Mouse (Mus musculus) forebrain, embryonic 11.5 days (tissue): ENCODE data around the gene Gm5617. TPM values are rescaled to one million over a fixed set of nuclear protein-coding genes. Genes with fewer than 3 reads are reported as not detected.
A peak's percentile ranks its signal among the peaks of the same experiment; 100 is the strongest.

Experiments used
- ATAC-seq: fragments of 200-750 bp; cut with Nextera tagmentation; replicated peaks from 2 replicates; pipeline ENCODE4 v1.8.0; 2017; ENCODE audit warnings: moderate TSS enrichment; ENCODE audit not compliant: low FRiP score
- DNase-seq: peaks from one replicate; pipeline ENCODE4 v3.0.0-alpha.2; 2017; ENCODE audit warnings: low spot score
- H3K27ac ChIP-seq: fragments of 300-500 bp; sonication (generic); 2 replicates; pipeline ENCODE4 v1.5.1; 2014; ENCODE audit warnings: low read depth, low read length
- H3K27me3 ChIP-seq: fragments of 300-500 bp; sonication (generic); 2 replicates; pipeline ENCODE4 v1.6.1; 2014; ENCODE audit warnings: mild to moderate bottlenecking, low read length, mixed read lengths; ENCODE audit not compliant: control insufficient read depth, insufficient read depth
- H3K36me3 ChIP-seq: fragments of 300-500 bp; sonication (generic); 2 replicates; pipeline ENCODE4 v1.6.1; 2014; ENCODE audit warnings: mild to moderate bottlenecking, low read length, moderate library complexity, mixed read lengths; ENCODE audit not compliant: control insufficient read depth, insufficient read depth
- H3K4me1 ChIP-seq: fragments of 300-500 bp; sonication (generic); replicated peaks from 2 replicates; pipeline ENCODE4 v1.6.1; 2014; ENCODE audit warnings: low read length, mixed read lengths; ENCODE audit not compliant: control insufficient read depth, insufficient read depth
- H3K4me2 ChIP-seq: fragments of 300-500 bp; sonication (generic); 2 replicates; pipeline ENCODE4 v1.6.1; 2014; ENCODE audit warnings: low read depth, mild to moderate bottlenecking, low read length, moderate library complexity, mixed read lengths; ENCODE audit not compliant: severe bottlenecking
- H3K4me3 ChIP-seq: fragments of 300-500 bp; sonication (generic); 2 replicates; pipeline ENCODE4 v1.5.1; 2014; ENCODE audit warnings: low read depth, low read length
- H3K9ac ChIP-seq: fragments of 300-500 bp; sonication (generic); 2 replicates; pipeline ENCODE4 v1.6.1; 2014; ENCODE audit warnings: low read length
- H3K9me3 ChIP-seq: fragments of 300-500 bp; sonication (generic); 2 replicates; pipeline ENCODE4 v1.6.1; 2016; ENCODE audit warnings: low read length, mixed read lengths; ENCODE audit not compliant: control insufficient read depth
- WGBS: fragments of 180-500 bp; shearing (Covaris S2); extraction: QIAGEN DNeasy Blood & Tissue Kit; methylation state at CpG from one replicate; pipeline ENCODE4 v1.1.7; 2014; 5-methylcytosine and 5-hydroxymethylcytosine counted together
- polyA plus RNA-seq: library from polyadenylated mRNA; unstranded; fragments of >200 nt; fragmentation: Nextera tagmentation; extraction: Ambion mirVana; gene quantifications from 2 replicates; pipeline ENCODE4 v1.2.1, GENCODE M21; 2014

The Gm5617 gene
- 34.5 and 35.8 TPM in 2 replicates for polyA plus RNA-seq

DNA sequence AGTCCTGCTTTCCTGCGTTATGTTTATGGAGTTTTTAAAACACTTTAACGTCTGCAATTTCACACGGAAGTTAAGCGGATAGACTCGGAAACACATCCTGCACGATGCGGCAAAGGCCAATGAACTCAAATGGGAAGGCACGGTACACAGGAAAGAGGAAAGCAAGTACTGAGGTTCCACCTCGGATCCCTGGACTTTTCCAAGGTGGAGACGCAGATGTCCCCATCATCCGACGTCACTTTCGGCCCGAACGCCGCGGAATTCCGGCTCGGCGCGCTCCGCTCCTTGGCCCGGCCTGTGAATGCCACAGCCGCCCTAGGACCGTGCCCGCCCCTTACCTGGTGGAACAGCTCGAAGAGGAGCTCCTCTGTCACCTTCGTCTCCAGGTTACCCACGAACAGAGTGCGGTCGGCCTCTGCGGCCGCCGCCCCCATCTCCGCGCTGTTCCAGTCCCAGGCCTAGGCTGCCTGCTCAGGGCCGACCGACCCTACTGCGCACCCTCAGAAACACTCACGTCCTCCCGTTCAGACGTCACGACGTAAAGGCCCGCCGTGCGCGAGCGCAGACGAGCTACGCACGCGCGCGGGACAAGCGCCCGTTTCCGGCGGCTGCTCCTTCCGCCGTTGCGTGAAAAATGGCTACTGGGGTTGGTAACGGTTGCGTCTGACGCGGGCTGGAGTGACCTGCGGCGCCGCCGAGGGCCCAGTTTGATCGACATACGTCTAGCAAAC lies at the start of gene Gm5617, which contains the start of gene Rbm7:
TSS of gene Gm5617 (plus strand) at position 626 of the 731 bp plus-strand sequence.
TSS of gene Rbm7 (minus strand) at position 483 of the 731 bp plus-strand sequence.
- Histone ChIP-seq H3K9me3 (no peaks in the 10 kb centered on the region), H3K4me1 (no peaks in the 10 kb centered on the region; the same call in 1 of the 2 replicates), H3K4me2 (peak within 1 kb of the TSS; percentile 86), H3K27me3 (no peaks in the 10 kb centered on the region), H3K9ac (peak within 1 kb of the TSS; percentile 80), H3K36me3 (peaks cover 3% of the 10 kb centered on the region), H3K27ac (peak within 1 kb of the TSS; percentile 60; the same call in 1 of the 2 replicates), H3K4me3 (peak within 1 kb of the TSS; percentile 67)
- DNase-seq: peak; percentile 96
- WGBS: under 1% methylated on average over 72 of the region's 72 CpGs
- ATAC-seq: peak; percentile 99

DNA sequence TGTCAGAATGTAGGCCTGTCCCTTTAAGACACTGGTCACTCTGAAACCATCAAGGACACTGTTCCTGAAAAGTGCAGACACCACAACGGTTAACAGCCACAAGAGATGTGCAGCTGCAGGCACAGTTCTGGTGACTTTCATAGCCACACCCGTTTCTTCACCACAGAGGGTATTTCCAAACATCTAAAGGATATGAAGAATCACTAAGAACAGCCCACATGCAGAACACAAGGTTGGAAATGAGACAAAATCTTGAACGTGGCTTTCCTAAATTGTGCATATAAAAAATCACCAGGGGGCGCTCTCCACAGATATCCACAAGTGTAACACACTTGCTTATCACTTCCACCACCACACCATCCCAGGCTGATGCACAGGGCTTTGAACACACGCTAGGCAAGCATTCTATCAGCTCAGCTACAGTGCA lies 47.4 kb upstream of the Gm5617 start:
- H3K9me3 ChIP-seq: no peaks in the 10 kb centered on the region
- ATAC-seq: no peak
- no peak overlapping the region for H3K4me2 ChIP-seq
- no peak for DNase-seq
- no peaks in the 10 kb centered on the region for H3K27me3 ChIP-seq
- H3K36me3 ChIP-seq: no peaks in the 10 kb centered on the region
- 41% methylated on average over 5 of the region's 5 CpGs for WGBS
- no peaks in the 10 kb centered on the region for H3K4me1 ChIP-seq
- no peak overlapping the region for H3K9ac ChIP-seq
- H3K27ac ChIP-seq: no peak overlapping the region
- H3K4me3 ChIP-seq: no peak overlapping the region

DNA sequence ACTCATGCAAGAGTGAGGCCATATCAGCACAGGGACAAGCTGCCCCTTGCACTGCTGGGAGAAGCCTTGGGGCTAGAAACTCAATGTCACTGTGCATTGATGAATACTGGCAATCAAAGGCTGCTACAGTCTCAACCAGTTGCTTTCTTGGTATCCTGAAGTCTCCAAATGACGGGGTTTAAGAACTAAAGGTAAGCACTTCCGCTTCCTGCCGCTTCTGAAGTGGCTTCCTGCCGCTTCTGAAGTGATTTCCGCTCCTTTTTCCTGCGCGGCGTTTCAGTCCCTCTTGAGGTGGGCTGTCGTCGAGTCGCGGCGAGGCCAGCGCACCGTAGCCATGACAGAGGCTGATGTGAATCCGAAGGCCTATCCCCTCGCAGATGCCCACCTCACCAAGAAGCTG lies 45.2 kb upstream of the Gm5617 start:
- H3K9ac ChIP-seq: no peak overlapping the region
- ATAC-seq (no peak), DNase-seq (no peak)
- no peaks in the 10 kb centered on the region for H3K9me3 ChIP-seq
- no peaks in the 10 kb centered on the region for H3K4me1 ChIP-seq
- H3K27ac ChIP-seq: no peak overlapping the region
- no peaks in the 10 kb centered on the region for H3K27me3 ChIP-seq
- 88% methylated on average over 17 of the region's 17 CpGs for WGBS
- no peak overlapping the region for H3K4me2 ChIP-seq
- H3K4me3 ChIP-seq: no peak overlapping the region
- H3K36me3 ChIP-seq: no peaks in the 10 kb centered on the region

DNA sequence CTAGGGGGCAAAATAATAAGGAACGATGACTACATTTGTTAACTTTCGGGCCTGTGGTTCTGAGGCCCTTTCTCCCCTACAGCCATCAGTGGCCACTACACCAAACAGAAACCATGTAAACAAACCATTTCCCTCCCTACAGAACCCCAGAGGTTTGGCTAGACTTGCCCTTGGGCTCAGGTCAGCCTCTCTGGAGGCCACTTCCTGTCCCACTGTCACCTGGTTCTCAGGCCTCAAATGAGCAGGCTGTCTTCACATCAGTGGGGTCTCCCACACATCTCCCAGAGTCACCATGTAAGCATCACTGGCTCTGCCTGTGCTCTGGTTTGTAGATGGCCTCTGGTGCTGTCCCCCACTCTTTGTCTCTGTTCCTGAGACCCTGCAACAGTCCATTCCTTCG lies 39.3 kb upstream of the Gm5617 start:
- Histone ChIP-seq H3K9ac (no peak overlapping the region; the same call in 1 of the 2 replicates), H3K27me3 (no peaks in the 10 kb centered on the region), H3K4me1 (no peaks in the 10 kb centered on the region), H3K9me3 (no peaks in the 10 kb centered on the region), H3K4me2 (no peak overlapping the region), H3K36me3 (no peaks in the 10 kb centered on the region), H3K4me3 (no peak overlapping the region), H3K27ac (no peak overlapping the region)
- no peak for ATAC-seq
- WGBS: 96% methylated on average over 3 of the region's 3 CpGs
- peak; percentile 30 for DNase-seq

DNA sequence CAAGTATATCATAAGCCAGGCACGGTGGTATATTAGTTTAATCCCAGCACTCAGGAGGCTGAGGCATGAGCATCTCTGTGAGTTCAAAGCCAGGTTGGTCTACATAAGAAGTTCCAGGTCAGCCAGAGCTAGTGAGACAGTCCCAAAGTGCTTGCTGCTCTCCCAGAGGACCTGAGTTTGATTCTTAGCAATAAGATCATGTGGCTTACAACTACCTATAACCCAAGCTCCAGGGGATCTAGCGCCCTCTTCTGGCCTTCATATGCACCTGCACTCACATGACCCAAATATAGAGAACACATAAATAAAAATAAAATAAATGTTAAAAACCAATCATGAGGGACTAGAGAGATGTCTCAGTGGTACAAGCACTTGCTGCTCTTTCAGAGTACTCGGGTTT lies 36.4 kb upstream of the Gm5617 start:
- no peaks in the 10 kb centered on the region for H3K4me1 ChIP-seq
- H3K9me3 ChIP-seq: no peaks in the 10 kb centered on the region
- H3K9ac ChIP-seq: no peak overlapping the region
- no peak overlapping the region for H3K4me3 ChIP-seq
- H3K27me3 ChIP-seq: no peaks in the 10 kb centered on the region
- no peaks in the 10 kb centered on the region for H3K36me3 ChIP-seq
- DNase-seq (peak; percentile 38), ATAC-seq (no peak)
- WGBS: 66% methylated on average over 3 of the region's 3 CpGs
- no peak overlapping the region for H3K27ac ChIP-seq
- no peak overlapping the region for H3K4me2 ChIP-seq

DNA sequence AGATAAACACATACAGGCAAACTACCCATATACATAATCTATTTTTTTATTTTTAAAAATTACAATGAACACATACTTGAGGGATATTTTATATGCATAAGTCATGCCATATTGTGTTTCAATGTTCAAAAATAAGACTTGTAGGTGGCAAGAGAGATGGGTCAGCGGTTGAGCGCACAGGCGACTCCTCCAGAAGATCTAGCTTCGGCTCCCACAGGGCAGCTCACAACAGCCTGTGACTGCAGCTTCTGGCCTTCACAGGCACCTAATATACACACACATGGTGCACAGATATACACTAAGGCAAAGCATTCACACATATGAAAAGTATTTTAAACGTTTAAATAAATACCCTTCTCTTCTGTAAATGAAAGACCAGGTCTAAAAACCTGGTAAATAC lies 35.9 kb upstream of the Gm5617 start:
- H3K27ac ChIP-seq: no peak overlapping the region
- ATAC-seq (no peak), DNase-seq (no peak)
- H3K9me3 ChIP-seq: no peaks in the 10 kb centered on the region
- no peaks in the 10 kb centered on the region for H3K27me3 ChIP-seq
- no peaks in the 10 kb centered on the region for H3K36me3 ChIP-seq
- H3K9ac ChIP-seq: no peak overlapping the region
- no peak overlapping the region for H3K4me3 ChIP-seq
- H3K4me1 ChIP-seq: no peaks in the 10 kb centered on the region
- WGBS: 89% methylated on average over 5 of the region's 5 CpGs
- H3K4me2 ChIP-seq: no peak overlapping the region

DNA sequence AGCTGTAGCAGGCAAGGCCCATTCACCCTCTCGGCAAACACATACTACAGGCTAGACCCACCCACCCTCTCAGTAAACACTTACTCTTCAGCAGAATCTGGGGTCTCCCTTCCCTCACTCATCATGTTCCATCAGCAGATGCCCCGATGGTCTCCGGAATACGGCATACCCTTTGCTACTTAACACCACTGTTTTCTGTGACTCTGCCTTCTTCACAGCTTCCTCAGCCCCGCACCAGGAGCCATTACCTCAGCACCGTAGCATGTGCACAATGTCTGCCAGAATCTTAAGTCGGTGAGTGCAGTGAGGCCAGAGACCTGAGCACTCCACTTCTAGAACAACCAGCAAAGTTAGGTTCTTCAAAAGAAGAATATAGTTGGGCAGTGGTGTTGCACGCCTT lies 34.5 kb upstream of the Gm5617 start:
- Histone ChIP-seq H3K4me3 (no peak overlapping the region), H3K4me2 (no peak overlapping the region), H3K9ac (no peak overlapping the region), H3K4me1 (no peaks in the 10 kb centered on the region), H3K27me3 (no peaks in the 10 kb centered on the region), H3K36me3 (no peaks in the 10 kb centered on the region), H3K27ac (no peak overlapping the region), H3K9me3 (no peaks in the 10 kb centered on the region)
- 93% methylated on average over 8 of the region's 8 CpGs for WGBS
- no peak for ATAC-seq
- DNase-seq: peak; percentile 20

DNA sequence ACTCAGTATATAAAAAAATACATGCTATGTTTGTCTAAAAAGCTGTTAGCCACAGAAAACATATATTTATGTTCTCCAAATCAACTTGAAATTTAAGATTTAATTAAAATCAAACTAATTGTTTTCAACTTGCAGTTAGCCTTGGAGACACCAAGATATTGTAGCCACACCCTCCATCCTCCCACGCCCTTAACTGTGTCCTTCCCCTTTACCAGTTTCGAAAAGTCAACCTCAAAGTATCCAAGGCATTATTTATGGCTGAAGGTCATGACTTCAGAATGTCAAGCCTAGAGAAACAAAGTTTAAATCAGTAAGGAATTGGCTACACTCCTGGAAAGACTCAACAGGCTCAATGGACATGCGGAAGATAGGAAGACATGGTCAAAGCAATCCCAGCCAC lies 33.7 kb upstream of the Gm5617 start:
- Histone ChIP-seq H3K4me2 (no peak overlapping the region), H3K9me3 (no peaks in the 10 kb centered on the region), H3K27ac (no peak overlapping the region), H3K4me3 (no peak overlapping the region), H3K4me1 (no peaks in the 10 kb centered on the region), H3K9ac (no peak overlapping the region), H3K27me3 (no peaks in the 10 kb centered on the region), H3K36me3 (no peaks in the 10 kb centered on the region)
- ATAC-seq (no peak), DNase-seq (no peak)
- WGBS: 95% methylated on average over 3 of the region's 3 CpGs

DNA sequence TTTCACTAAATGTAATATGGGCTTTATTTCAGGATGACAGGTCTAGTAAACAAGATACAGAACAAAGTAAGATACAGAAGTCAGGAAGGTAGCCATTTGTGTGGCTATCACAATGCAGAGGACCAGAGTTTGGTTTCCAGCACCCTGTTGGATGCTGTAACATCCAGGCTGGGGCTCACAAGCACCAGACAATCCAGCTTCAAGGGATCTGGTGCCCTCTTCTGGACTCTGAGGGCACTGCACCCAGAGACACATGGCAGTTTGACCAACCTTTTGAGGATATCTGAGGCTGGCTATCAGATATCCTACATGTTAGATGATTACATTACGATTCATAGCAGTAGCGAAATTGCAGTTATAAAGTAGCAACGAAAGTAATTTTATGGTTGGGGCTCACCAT lies 29.6 kb upstream of the Gm5617 start:
- no peaks in the 10 kb centered on the region for H3K4me1 ChIP-seq
- H3K36me3 ChIP-seq: no peaks in the 10 kb centered on the region
- H3K4me3 ChIP-seq: no peak overlapping the region
- H3K9ac ChIP-seq: no peak overlapping the region
- DNase-seq: no peak
- no peaks in the 10 kb centered on the region for H3K27me3 ChIP-seq
- no peak overlapping the region for H3K4me2 ChIP-seq
- H3K9me3 ChIP-seq: no peaks in the 10 kb centered on the region
- no peak for ATAC-seq
- 94% methylated on average over 3 of the region's 3 CpGs for WGBS
- H3K27ac ChIP-seq: no peak overlapping the region
